Mouse (Mus musculus) inflammation-experienced regulatory T-cells, adult 6 months (primary cell): Measurements from ENCODE around the gene Lmo7. TPM values are rescaled to one million over a fixed set of nuclear protein-coding genes. Genes with fewer than 3 reads are reported as not detected.

Source experiments
- ATAC-seq: one replicate; pipeline ENCODE4 v1.8.0; 2017
- polyA plus RNA-seq, 3 experiments: library from polyadenylated mRNA; unstranded; fragments of 100-300 nt; shearing (Covaris generic); gene quantifications; one replicate each; pipeline ENCODE4 v1.2.1; 2017

The Lmo7 gene
- polyA plus RNA-seq, 3 experiments from 2014 or later = 0.24 TPM; not detected in 2

DNA sequence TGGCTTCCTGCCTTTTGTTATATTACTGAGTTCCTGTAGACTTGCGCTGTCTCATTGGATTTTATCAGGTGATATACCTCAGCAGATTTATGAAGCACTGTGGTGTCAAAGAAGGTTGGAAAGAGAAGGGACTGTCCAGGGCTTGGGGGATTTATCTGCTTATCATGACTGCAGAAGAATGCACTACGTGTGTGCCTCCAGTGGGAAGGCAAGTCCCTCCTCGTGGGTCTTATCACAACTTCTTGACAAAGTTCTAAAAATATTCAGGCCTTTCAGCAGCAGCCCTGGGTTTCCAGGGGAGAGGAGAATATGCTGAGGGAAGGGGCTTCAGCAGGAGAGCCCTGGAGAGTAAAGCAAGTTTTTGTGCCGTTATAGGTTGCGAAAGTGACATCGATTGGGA, 154.0 kb downstream of the Lmo7 start:
- no peak for ATAC-seq

DNA sequence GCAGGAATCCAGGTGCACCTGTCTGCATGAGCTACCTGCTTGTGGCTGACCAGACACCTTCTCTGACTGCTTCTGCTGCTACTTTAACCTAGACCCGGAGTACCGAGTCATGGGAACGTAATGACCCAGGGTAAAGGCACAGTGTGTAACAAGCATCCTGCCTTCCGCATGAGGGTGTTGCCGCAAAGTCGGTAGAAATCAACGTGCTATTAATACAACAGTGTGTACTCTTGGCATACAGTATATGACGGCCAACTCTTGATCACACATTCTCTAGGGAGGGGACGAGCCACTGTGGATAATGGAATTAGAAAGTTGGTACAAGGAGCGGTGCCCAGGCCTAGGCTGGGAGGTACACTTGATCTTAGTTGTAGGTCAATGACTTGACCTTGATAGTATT, 156.6 kb downstream of the Lmo7 start:
- no peak for ATAC-seq

DNA sequence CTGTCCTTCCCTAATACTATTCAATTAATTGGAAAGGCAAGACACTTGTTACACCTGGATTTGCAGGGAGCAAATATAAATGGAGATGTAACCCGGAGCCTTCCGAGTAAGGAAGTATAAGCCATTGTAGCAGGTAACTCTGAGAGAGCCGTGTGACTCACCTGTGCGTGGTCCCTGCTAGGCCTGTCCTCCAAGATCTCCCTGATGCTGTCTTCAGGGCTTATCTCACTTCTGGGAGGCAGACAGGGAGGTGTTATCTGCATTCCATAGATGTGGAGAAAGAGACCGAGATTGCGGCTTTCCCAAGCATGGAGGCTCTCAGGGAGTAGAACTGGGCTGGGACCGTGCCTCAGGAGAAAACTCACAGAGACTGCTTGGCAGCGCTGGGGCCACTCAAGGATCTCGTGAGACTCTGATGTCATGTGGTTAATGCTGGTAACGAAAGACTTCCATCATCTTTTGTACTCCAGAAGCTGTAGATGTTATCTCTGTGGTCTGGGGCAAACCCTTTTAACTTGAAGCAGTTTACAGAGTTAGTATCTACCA, 162.2 kb downstream of the Lmo7 start:
- no peak for ATAC-seq

DNA sequence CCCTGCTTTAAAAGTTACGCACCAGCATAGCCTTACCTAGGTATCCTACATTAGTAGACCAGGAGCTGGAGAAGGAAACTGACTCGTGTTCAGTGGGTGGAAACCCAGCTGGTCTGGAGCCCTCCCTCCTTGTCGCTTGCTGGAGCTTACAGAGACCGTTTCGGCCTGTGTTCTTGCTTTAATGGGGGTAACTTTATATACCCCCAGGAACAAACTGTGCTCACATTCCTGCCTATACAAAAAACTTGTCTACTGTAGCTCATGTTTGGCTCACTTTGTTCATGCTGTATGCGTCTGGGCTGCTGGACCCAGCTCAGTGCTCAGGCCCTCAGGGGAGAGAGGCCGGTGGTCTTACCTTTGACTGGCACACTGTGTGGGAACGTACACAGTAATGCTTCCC, 162.7 kb downstream of the Lmo7 start:
- no peak for ATAC-seq

DNA sequence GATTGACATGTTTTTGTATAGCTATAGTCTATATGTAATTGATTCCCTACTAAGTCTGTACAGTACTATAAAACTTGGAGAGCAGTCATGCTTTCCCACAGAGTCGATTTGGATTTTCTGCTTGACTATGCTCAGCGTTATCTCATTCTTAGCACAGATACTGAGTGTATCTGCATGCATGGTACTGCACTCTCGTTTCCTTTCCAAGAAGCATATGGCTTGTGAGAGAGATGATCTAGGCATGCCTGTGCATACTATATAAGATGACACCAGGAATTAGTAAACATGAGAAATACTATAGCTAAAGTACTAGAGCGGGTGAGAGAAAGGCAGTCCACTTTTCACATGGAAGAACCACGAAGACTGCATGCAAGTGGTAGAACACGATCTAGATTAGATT, 163.5 kb downstream of the Lmo7 start:
- no peak for ATAC-seq

DNA sequence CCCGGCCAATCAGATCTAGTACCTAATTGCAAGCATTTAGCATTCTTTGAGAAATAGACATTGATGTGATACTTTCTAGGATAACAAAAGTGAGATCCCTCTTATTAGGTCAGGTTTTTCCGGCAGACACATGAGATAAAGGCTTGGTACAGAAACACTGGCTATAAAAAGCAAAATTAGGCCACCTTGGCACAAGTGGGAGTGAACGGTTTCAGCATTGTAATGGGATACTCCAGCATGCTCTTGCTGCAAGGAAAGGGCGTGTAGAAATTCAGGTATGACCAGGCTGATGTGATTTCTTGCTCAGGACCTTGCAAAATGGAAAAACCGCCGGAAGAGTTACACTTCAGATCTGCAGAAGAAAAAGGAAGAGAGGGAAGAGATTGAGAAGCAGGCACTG, 168.5 kb downstream of the Lmo7 start:
- no peak for ATAC-seq

DNA sequence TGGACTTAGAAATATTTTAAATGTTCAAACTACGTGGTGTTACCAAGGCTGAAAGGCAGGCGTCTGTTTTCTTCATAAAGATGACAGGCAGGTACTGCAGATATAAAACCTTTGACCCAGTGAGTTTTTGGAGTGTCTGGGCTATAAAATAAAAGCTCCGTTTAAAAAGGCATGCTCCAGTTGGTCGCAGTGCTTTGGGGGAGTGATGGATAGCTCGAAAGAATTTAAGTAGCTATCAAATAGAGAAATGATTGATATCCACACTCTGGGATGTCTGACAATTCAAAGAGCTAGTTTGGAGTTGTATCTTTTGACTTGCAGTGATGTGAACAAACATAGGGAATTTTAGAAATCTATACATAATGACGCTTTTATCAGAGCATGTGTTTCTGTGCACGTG, 171.7 kb downstream of the Lmo7 start:
- ATAC-seq = no peak

DNA sequence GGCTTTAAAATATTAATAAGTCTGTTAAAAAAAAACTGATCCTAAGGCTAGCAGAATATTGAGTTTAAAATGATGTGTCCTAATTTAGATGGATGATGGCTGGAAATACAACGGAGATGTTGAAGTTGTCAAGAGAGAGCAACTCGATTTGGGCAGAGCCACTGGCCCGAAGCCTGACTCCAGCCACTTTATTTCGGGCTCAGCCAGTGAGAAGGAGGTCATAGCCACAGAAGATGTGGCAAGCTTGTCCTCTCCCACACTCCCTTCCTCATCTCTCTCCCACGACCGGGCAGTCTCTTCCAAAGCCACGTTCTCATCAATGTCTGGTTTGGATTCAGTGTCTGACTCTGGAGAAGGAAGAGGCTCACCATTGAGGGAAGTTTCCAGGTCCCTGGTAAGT, 172.2 kb downstream of the Lmo7 start:
- no peak for ATAC-seq

DNA sequence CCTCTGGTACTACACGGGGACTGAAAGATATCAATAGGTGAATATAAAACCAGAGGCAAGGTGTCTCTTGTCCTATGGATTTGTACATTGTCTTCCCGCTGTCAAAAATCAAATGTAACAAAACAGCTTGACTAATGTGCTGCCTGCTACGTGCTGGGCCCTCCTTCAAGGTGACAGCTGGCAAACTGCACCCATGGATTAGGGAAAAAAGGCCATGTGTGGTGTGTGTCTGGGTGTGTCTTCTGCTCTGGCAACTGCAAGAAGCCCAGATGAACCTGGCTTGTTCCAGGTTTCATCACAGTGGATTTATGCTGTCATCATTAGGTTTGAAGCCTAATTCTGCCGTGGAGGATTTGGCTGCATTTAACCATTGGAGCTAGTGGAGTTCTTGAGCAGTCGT, 174.0 kb downstream of the Lmo7 start:
- no peak for ATAC-seq

DNA sequence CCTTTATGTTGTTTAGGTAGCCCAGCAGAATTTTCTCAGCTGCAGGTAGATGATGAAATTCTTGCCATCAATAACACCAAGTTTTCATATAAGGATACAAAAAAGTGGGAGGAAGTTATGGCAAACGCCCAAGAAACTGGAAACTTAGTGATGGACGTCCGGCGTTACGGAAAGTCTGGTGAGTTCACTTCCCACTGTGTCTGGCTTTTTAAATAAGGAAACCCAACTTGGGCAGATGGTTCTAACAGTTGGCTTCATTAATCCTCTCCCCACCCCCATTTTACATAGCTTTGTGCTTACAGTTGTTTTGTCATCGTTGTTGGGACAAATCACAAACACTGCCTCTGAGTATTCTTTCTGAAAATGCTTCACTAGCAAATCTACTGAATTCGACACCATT, 182.2 kb downstream of the Lmo7 start:
- no peak for ATAC-seq

DNA sequence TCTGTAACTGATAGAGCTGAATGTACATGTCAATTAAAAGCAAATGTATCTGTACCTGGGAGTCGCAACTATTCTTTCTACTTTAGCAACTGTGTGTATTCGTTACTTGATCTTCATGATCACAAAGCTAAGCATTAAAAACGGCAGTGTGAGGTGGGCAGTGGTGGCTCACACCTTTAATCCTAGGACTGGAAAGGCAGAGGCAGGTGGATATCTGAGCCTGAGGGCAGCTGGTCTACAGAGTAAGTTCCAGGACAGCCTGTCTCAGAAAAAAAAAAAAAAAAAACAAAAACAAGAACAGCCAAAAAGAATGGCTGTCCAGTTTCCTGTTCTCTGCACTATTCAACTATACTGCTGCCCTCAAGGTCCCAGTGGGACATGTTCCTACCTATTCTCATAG, 182.6 kb downstream of the Lmo7 start:
- no peak for ATAC-seq

DNA sequence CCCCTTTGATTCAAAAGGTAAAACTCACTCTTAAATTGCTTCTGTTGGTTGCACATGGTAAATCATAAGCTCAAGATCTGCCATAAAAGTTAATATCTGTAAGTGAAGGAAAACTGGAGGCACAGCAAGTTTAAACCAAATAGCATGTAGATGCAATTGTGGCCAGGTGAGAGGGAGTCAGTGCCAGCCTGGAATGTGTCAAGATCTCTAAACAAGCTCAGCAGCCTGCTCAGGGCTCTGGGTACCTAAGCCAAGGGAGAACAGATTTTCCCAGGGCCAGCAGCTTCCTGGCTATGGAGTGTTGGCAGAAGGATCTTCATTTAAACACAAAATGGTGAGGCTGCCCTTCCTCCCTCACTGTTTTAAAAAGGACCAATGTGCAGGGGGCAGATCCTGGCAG, 184.6 kb downstream of the Lmo7 start:
- no peak for ATAC-seq

DNA sequence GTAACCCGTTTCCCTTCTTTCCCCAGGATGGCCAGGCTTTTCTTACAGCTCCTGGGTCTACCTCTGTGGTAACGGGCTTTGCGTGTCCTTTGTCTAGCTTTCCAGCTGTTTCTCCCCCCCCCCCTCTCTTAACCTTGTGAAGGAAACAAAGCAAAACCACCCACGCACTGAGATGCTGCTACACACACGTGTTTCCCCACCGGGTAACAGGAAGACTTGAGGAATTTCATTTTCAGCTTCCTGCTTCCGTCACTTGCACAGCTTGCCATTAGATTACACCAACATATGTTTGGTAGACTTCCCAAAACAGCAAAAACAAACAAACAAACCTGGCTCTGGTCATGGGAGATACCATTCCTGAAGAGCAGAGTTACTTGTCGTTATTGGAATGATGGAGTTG, 186.1 kb downstream of the Lmo7 start:
- ATAC-seq = no peak

DNA sequence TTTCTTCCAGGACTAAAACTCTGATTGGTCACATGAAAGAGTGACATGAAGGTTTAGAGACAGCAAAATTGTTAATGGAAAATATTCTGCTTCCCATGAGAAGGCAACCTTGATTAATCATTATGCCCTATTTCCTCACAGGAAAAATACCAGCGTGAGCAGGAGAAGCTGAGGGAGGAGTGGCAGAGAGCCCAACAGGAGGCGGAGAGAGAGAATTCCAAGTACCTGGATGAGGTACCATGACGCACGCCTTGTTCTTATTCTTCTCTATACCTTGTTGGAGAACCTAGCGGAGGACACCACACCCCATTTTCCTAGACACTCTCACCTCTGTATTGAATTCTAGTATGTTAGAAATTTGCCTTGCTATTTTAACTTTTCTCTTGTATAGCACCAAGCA, 188.7 kb downstream of the Lmo7 start:
- ATAC-seq = no peak

DNA sequence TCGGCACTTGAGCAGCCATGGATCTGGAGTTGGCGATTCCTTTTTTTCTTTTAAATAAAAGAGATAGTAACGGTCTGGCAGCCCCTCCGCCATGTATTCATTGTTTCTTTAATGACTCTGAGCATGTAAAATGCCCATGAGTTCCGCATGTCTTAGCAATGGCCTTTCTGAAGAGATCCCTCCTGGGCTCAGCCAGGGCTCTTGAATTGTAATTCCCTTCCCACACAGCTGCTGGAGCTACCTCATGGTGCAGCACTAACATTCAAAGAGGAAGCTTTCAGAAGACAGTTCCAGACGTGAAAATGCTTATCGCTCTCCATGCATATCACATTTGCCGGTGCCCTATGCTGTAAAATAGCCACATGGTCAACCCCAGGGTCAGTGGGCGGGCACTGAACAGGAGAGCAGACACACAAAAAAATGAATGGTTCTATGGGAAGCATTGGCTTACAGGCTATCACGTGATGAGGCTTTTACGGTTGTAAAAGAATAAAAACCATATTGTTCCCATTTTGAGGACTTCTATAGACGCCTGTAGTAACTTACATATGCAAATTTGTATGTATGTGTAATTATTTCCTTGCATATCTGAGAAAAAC, 198.0 kb downstream of the Lmo7 start:
- ATAC-seq = no peak

DNA sequence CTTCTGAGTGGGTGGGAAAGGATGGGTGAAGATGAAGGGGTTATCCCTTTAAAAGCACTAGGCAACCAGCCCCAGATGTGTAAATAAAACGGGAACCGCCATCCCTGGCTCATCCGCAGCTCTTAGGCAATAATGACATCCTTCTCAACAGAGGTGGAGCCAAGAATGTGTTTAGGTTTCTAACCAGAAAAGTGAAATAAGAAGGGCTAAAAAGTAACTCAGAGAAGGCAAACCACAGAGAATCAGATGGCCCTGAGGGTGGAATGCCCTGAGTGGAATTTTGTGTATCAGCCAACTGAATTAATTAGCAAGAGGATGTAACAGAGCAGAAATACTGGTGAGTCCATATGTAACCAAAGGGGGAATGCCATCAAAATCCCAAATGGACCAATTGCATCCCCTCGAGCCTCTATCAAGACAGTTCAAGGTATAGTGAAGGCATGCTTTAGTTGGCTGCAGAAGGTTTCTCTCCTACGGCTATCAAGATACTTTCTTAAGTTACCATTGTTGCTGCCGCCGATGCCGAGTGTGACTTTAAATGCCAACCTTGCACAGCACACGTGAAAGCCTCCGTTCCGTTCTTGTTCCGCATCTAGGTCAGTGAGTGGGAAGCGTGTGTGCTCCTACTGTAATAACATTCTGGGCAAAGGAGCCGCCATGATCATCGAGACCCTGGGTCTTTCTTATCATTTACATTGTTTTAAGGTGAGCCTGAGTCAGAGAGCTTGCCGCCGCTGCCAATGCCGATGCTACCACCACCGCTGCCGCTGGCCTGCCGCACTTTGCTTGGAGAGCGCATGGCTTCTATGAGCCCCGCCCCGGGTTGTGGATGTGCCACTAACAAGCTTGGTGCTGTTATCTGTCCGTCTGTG, 201.1 kb downstream of the Lmo7 start:
- no peak for ATAC-seq

DNA sequence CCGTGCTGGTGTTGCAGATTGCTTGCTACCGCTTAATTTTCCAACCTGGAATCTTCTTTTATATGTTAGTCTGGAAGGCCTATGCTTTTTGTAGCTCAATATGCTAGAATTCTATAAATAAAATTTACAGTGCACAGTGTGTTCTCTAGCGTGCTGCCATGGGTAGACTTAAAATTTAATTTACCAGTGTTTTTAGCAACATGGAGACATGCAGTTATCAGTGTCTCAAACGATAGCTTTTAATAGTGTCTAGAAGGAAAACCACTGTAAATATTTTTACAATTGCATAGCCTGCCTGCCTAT, 201.6 kb downstream of the Lmo7 start:
- ATAC-seq = no peak

DNA sequence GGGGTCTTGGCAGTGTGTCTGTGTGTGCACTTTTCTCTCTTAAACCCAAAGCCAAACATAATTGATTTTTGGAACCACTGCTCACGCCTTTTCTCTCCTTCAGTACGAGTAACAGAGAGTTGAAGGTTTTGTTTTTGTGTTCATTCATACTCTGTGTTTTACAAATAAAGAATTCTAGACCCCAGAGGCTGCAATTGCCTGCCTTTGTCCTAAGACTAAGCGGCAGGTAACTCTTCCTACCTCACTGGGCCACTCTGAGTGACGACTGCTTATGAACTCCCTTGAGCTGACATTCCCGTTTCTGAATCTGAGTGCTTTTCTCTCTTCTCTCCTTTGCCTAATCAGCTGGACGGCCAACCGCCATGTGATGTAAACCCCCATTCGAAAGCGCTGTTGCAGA, 203.8 kb downstream of the Lmo7 start:
- no peak for ATAC-seq

DNA sequence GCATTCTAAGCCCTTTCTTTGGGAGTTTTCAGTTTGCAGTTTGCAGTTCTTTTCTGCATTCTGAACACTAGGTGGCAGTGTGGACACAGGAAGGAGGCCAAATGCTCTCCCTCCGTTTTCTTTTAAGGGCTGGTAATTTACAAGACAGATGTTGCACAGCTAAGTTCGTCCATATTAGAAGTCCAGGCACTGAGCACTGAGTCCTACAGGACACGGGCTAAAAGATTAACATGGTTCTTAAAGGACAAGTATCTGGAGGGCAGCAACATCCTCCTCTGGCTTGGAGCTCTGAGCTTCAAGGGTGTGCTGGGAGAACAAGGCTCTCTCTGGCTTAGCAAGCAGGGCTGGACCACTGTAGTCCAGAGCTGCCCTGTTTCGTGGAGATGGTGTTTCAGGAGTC, 213.2 kb downstream of the Lmo7 start:
- peak; percentile 58 for ATAC-seq

DNA sequence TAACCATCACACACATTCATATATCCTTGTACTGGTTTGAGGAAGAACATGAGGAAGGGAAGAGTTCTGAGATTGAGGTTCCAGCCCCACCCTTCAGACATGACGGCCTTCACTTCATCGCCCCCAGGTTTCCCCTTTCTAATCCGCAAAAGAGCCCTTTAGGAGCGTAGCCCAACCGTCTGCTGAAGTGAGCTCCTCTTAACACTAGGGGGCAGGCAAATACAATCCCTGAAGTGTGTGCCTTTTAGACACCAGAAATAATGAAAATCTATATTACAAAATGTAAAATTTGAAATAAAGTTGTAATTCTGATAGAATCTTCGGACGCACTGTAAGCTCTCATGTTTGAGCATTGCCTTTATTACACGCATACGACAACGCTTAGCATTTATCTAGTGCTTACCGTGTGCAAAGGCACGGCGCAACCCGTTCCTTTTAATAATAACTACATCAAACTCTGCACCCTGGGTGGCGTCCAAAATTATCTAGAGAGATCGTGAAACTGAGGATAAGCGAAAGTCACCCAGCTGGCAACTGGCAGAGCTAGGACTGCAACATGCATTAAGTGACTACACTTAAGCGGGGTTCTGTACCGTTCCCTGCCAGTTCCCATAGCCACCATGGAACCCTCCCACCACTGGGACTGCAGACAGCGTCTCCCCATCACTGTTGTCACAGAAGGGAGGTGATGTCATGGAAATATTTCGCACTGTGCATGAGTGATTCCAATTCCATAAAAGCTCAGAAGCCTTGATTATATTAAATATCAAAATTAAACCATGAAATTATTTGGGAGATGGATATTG, 217.2 kb downstream of the Lmo7 start:
- no peak for ATAC-seq

DNA sequence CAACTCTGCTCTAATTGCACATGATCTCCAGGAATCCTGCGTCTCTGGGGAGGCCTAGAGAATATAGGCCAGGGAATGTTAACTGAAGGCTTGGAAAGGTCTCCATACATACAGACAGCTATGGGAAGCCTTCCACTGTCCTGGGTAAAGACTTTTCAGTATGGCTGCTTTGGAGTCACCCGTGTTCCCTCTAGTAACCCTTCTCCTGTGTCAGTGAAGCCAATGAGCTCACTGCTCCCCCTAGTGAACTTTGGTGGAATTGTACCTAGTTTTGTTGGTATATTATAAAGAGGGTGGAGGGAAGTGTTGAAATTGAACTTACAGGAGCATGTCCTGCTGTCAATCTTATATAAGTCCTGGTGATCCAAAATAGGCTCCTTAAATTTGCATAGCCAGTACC, 219.4 kb downstream of the Lmo7 start:
- no peak for ATAC-seq

DNA sequence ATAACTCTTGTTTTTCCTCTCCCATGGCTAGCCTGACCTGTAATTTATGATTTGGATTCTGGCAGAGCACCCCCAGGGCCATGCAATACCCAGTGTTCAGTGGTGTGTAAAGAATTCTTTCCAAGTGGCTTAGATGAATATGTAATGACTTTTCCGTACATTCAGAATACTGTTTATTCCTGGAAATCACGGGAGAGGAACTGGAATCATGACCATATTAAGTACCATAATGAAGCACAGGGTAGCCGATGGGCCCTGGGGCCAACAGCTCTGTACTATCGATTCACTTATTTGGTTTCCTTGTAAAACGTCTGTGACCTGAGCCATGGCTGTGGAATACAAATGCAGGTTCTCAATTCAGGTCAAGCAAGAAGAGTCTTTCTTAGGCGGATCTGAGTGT, 221.3 kb downstream of the Lmo7 start:
- no peak for ATAC-seq

DNA sequence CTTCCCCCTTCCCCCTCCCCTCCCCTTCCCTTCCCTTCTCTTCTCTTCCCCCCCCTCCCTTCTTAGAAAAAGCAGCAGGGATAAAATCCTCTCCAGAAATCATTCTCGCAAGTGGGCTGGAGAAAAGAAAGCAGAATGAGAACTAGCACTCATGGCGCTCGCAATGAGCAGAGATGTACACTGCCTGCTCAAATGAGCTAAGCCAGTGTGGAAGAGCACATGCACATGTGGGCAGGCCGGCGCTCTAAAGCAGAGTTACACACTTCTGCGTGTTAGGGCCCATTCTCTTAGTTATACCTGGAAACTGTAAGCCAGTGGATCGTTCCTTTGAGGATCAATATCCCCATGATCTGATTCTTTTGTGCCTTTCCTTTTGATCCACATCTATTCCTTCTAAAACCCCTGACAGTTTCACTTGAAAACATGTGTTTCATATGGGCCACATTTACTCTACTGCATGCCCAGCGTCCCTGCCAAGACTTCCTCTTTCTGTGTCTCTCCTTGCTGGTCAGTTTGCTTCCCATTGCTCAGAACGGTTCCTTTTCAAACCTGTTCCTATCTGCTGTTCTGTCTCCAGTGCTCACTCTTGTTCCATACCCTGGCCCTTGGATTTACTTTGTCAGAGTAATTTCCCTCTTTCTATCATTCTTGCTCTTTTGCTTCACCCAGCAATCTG, 224.2 kb downstream of the Lmo7 start:
- no peak for ATAC-seq
